In genomic region chr6:136029235-136029939, GRCm38 (mm10) we compare ENCODE assay signal across 16 mouse cellular contexts.
A peak's percentile ranks its signal among the peaks of the same experiment; 100 is the strongest.
DNase-seq lines count a peak whose midpoint lies in the region; ATAC-seq and TF ChIP-seq lines count a peak whose summit lies in the region.
"Had no signal": no experiment of that assay in that cellular context is flagged by ENCODE, and none has a peak within 500 bp of the region (broad histone marks: within the 10 kb centered on the region; RNA-seq: fewer than 3 reads in every experiment).

No protein-coding gene starts in this region.

- no peaks in the 10 kb centered on the region for H3K9me3 ChIP-seq in hindbrain, embryonic 11.5 days (ENCODE audit: control insufficient read depth, low read length)
- no peaks in the 10 kb centered on the region for H3K9me3 ChIP-seq in midbrain, embryonic 12.5 days

- no peaks in the 10 kb centered on the region for H3K36me3 ChIP-seq in hindbrain, embryonic 11.5 days (ENCODE audit: control insufficient read depth, insufficient read depth, low read length)
- H3K36me3 ChIP-seq in midbrain, embryonic 12.5 days = no peaks in the 10 kb centered on the region

- DNase-seq in heart, adult 11 months = peak; percentile 3
- DNase-seq in heart, postnatal 25 days (ENCODE audit: low spot score) = no peak
- DNase-seq in brain, embryonic 14.5 days (ENCODE audit: low read depth) = peak; percentile 64
- DNase-seq in hindbrain, embryonic 11.5 days (ENCODE audit: low spot score) = peak; percentile 74
- DNase-seq in urinary bladder, adult 18-20 months (ENCODE audit: low spot score in 2 of 2) = no peak
- DNase-seq in kidney, adult 8-10 months = no peak
- no peak for DNase-seq in kidney, postnatal 4 days
- DNase-seq: cerebellum, adult 2 months; gastrocnemius, adult 2 months; heart, postnatal 14 days; kidney, postnatal 36 days; lung, adult 18-20 months; right cerebral cortex, postnatal 25 days had no signal

- intact Hi-C loops in heart, postnatal 25 days (cut with DNase I) = no loop called here

- H3K27me3 ChIP-seq in hindbrain, embryonic 11.5 days (ENCODE audit: control insufficient read depth, insufficient read depth, low read length) = no peaks in the 10 kb centered on the region
- no peaks in the 10 kb centered on the region for H3K27me3 ChIP-seq in midbrain, embryonic 12.5 days

- no peak for TF ChIP-seq POLR2A in brain, embryonic 14.5 days (IDR thresholded peaks at IDR 0.05; ENCODE audit: borderline replicate concordance, extremely low read depth, insufficient read depth, insufficient read length, poor library complexity, severe bottlenecking)

- H3K27ac ChIP-seq in hindbrain, embryonic 11.5 days (ENCODE audit: low read depth, low read length) = no peak overlapping the region
- no peak overlapping the region for H3K27ac ChIP-seq in midbrain, embryonic 12.5 days (replicated peaks)
- H3K27ac ChIP-seq: gastrocnemius, adult 2 months; left cerebral cortex, adult 2 months had no signal

- H3K4me1 ChIP-seq in hindbrain, embryonic 11.5 days (replicated peaks; ENCODE audit: control insufficient read depth, insufficient read depth, low read length) = no peaks in the 10 kb centered on the region
- no peaks in the 10 kb centered on the region for H3K4me1 ChIP-seq in midbrain, embryonic 12.5 days

- no peak overlapping the region for H3K4me3 ChIP-seq in hindbrain, embryonic 11.5 days (ENCODE audit: low read depth, low read length)
- no peak overlapping the region for H3K4me3 ChIP-seq in midbrain, embryonic 12.5 days
- H3K4me3 ChIP-seq: gastrocnemius, adult 2 months; left cerebral cortex, adult 2 months had no signal

- 60% methylated on average over 4 of the region's 4 CpGs for WGBS in hindbrain, embryonic 11.5 days
- WGBS in midbrain, embryonic 12.5 days = 70% methylated on average over 4 of the region's 4 CpGs

- TF ChIP-seq CTCF in brain, embryonic 14.5 days (IDR thresholded peaks at IDR 0.05; ENCODE audit: borderline replicate concordance, extremely low read depth, insufficient read depth, insufficient read length) = no peak

- H3K4me2 ChIP-seq in hindbrain, embryonic 11.5 days (replicated peaks; ENCODE audit: low read depth, low read length) = no peak overlapping the region
- H3K4me2 ChIP-seq in midbrain, embryonic 12.5 days (replicated peaks) = no peak overlapping the region

- no peak overlapping the region for H3K9ac ChIP-seq in hindbrain, embryonic 11.5 days (ENCODE audit: low read depth, low read length)
- no peak overlapping the region for H3K9ac ChIP-seq in midbrain, embryonic 12.5 days (replicated peaks)

- ATAC-seq in hindbrain, embryonic 11.5 days (ENCODE audit: low FRiP score) = peak; percentile 90
- peak; percentile 71; the same call in 1 of the 2 replicates for ATAC-seq in midbrain, embryonic 12.5 days (ENCODE audit: low FRiP score, low read depth)
- ATAC-seq: intestine, postnatal 0 days had no signal

Comparison
In these comparisons a context has a peak if more than half of its experiments do, and no peak if none do; other contexts are left out.
1. DNase-seq: peak in heart, adult 11 months (single experiment), brain, embryonic 14.5 days (single experiment) and hindbrain, embryonic 11.5 days (single experiment); none in heart, postnatal 25 days (single experiment), urinary bladder, adult 18-20 months (0 of 2), kidney, adult 8-10 months (0 of 2) and kidney, postnatal 4 days (0 of 2).